Mouse (Mus musculus) urinary bladder, postnatal 14 days (tissue): ENCODE results near the gene Slc39a3.
"Not testable (repeated sequence)": the region's sequence is repeated elsewhere in the genome, so short reads cannot be mapped to it uniquely, and the experiment has no call there.

Experiments
- DNase-seq: peaks from one replicate; pipeline ENCODE4 v3.0.0; 2021; ENCODE audit warnings: low spot score

Gene Slc39a3

DNA sequence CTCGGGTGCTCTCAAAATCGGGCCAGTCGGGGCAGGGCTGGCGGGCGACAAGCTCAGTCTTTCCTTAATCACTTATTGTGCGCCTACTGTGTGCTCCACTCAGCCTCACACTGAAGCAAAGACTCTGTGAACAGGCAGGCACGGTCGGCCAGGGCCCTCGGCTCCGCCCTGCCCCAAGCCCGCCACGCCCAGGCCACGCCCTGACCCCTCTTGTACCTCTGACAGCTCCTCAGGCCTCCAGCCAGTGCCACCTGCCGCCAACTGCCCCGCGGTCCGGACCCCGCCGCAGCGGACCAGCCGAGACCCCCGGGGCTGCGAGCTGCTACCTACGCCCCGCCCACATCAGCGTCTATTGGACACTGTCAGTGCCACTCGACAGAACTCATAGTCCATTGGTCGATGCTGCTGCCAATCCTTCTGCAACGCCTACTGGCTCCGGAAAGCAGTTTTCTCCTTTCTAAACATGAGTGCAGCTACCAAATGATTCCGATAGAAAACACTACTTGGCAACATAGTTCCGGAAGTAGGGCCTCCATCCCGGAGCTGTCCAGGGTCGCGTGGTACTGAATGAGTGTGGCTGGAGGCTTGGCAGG lies at the start of gene Slc39a3:
TSS of gene Slc39a3 (minus strand) at position 439 of the 593 bp plus-strand sequence.
- DNase-seq = peak; percentile 98

DNA sequence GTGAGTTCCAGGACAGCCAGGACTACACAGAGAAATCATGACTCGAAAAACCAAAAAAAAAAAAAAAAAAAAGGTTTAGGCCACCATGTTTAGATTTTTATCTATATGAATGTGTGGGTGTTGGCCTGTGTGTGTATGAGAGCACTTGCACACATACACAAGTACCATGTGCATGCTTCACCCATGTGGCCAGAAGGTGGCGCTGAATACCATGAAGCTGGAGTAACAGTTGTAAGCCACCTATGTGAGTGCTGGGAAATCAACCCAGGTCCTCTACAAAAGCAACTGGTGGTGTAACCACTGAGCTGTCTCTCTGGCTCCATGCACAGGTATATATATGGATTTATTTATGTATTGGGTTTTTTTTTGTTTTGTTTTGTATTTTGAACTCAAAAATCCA lies 49.8 kb upstream of the Slc39a3 start:
- no peak for DNase-seq

DNA sequence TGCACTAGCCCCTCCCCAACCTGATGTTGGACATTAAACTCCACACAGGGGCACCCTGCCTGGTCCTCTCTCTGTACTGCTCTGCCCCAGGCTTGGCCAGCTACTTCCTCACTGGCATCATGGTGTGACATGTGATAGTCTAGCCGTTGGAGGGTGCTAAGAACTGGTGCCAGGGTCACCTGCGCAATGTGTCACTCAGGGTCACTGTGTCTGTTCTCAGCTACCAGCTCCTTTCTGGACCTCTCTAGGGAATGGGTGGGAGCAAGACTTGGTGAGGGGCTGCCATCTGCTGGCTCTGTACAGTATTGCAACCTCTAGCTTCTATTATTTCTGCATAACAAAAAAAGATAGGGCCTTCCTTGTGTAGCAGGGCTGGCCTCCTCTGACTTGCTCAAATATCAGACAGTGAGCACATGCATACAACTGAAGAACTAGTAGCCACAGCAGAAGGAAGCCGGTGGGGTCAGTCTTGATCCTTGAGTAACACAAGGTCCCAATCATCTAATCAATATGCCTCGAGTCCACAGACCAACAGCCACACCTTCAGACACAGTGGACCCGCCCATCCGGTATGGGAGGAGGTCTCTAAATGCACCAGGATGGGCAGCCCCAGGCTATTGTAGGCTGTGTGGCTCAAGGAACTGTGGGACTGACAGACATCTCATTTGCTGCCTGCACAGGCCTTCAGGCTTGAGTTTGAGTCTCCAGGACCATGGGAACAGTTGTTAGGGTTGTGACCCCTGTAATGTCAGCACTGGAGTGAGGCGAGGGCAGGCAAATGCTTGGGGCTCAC lies 45.1 kb upstream of the Slc39a3 start:
- peak; percentile 73 for DNase-seq

DNA sequence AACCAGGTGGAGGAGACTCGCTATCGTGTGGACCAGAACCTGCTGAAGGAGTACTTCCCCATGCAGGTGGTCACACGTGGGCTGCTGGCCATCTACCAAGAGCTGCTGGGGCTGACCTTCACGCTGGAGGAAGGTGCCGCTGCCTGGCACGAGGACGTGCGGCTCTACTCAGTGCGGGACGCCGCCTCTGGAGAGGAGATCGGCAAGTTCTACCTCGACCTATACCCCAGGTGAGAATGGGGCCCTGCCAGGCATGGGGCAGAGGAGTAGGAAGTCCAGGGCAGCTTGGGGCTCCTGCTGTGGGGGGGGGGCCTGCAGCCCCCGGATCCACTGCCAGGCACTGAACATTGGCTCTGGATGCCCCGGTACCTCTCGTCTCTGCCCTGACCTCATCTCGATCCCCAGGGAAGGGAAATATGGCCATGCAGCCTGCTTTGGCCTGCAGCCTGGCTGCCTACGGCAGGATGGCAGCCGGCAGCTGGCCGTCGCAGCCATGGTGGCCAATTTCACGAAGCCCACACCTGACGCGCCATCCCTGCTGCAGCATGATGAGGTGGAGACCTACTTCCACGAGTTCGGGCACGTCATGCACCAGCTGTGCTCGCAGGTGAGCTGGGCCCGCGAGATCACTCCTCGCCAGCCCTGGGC lies 42.9 kb upstream of the Slc39a3 start:
- no peak for DNase-seq

DNA sequence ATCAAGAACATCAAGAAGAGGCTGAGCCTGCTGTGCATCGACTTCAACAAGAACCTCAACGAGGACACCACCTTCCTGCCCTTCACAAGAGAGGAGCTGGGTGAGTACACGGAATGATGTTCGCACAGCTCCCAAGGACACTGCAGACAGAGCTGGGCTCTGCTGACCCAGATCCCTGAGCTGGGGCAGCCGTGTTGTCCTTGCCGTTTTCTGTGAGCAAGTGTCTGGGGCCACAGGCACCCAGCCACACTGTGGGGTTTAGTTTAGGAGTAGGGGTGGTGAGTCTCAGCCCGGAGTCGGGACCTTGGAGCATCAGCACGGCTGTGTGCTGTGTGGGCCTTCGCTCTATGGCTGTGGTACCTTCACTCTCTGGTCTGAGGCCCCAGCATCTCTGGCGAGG lies 40.7 kb upstream of the Slc39a3 start:
- DNase-seq = no peak

DNA sequence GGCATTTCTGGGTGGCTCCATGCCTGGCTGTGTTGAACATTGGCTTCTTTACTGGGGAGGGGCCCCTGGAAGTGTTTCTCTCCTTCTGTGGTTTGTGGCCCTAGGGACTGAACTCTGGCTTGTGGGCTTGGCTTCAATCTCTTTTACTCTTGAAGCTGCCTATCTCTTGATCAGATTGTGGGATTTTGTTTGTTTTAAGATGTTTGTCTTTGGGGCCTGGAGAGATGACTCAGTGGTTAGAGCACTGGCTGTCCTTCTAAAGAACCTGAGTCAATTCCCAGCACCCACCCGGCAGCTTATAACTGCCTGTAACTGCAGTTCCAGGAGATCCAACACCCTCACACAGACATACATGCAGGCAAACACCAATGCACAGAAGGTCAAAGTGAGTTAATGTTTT lies 39.1 kb upstream of the Slc39a3 start:
- no peak for DNase-seq

DNA sequence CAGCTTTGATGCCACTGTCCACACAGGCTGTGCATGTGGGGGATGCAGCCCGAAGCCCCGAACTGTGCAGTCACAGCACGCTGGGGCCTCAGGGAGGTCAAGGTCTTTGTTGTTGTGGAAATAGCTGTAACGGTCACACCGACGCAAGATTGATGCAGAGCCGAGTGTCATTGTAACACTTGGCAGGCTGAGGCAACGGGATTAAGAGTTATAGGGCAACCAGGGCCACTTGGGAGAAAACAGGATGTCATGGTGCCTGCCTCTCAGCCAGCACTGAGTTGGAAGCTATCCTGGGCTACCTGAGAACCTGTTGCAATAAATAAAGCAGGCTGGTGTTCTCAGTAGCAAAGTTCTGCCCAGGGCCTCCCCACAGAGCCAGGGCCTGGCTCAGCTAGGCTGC lies 38.5 kb upstream of the Slc39a3 start:
- DNase-seq = no peak

DNA sequence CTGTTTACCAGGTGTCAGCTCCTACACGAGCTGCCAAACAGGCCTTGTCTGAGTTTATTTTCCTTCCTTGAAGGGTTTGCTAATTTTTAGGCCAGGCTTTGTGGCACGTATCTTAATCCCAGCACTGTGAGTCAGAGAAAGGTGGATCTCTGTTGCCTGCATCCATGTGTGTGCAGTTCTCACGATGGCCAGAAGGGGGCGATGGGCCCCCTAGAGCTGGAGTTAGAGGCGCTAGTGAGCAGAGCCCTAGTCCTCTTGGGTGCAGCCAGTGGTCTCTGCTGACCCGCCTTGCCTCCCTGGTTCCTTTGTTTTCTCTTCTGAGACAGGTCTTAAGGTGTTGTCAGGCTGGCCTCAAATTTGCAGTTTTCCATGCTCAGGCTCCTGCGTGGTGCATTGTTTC lies 36.2 kb upstream of the Slc39a3 start:
- no peak for DNase-seq

DNA sequence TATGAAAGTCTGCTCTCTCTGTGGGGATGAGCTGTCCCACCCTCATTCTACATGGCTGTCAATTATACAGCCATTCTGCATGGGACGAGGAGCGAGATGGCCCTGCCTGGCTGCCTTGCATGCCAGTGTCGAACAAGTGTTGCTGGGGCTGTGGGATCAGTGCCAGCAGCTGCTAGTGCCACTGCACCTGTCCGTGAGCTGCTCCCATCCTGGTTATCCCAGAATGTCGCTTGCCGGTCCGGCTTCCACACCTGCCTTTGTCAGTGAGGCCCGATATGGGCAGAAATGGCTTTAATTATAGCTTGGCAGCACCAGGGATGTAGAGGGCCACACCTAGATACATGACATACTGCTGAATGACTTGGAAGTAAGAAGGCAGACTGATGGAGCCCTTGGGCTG lies 35.1 kb upstream of the Slc39a3 start:
- DNase-seq = no peak

DNA sequence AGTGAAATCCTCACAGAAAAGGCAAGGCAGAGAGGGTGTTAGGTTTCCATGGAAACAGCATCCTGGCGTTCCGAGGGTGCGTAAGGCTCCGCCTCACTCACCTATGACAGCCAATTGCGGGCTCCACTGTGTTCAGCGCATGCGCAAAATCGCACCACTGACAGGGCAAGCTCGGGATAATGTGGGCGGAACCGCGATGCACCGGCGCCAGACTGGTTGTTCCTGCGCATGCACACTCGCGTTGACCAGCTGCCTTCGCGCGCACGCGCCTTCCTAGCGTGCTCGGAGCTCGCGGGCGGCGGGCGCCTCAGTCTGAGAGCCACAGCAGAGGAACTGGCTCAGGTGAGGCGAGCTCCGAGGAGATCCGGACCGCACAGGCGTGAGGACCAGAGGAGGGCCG lies 32.6 kb upstream of the Slc39a3 start, which contains the start of gene Thop1:
TSS of gene Thop1 (plus strand) at position 200 of the 400 bp plus-strand sequence.
- peak; percentile 98 for DNase-seq

DNA sequence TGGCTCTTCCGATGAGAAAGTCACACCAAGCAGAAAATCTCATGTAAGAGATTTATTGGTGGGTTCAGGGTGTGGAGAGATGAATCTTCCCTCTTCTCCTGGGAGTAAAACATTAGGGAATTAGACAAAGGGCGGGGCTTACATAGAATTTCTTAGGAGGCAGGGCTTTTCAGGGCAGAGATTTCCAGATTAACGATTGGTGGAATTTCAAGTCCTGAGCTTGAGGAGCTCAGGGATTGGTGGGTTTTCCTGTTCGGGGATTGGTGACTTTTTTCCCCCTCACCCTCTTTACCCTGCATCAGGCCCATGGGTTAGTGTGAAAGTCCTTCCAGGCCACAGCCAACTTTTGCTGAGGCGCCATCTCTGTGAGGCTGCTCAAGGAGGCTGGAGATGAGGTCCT lies 31.5 kb upstream of the Slc39a3 start:
- no peak for DNase-seq

DNA sequence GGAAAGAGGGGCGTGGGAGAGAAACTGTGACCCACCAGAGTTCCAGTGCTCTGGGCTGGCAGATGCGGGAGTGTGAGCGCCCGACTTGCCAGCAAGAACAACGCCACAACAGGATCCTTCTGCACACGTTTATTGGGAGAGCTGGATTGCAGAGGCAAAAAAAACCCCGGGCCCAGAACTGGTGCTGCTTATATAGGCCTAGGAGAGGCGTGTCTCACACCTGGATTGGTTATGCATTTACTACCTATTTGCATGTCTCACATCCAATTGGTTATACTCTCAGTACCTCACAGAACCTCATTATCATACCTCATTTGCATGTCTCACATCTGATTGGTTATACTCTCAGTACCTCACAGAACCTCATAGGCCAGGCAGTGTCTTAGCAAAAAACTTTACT lies 27.3 kb upstream of the Slc39a3 start:
- not testable (repeated sequence) for DNase-seq

DNA sequence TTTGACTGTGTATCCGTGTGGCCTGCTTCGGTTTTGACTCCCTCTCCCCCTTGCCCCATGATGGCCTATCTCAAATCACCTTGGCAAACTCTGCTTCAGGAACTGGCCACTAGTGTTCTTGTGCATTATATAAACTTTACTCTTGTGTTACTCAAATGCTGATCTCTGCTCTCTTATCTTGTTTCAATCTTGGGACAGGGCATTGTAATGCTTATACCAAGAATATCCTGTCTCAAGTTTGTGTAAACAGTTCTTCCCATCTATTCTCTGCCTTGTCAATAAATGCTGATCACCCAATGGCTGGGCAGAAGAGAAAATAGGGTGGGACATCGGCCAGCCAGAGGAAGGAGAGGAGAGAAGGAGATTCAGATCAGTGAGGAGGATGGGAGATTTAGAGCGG lies 25.5 kb upstream of the Slc39a3 start:
- no peak for DNase-seq

DNA sequence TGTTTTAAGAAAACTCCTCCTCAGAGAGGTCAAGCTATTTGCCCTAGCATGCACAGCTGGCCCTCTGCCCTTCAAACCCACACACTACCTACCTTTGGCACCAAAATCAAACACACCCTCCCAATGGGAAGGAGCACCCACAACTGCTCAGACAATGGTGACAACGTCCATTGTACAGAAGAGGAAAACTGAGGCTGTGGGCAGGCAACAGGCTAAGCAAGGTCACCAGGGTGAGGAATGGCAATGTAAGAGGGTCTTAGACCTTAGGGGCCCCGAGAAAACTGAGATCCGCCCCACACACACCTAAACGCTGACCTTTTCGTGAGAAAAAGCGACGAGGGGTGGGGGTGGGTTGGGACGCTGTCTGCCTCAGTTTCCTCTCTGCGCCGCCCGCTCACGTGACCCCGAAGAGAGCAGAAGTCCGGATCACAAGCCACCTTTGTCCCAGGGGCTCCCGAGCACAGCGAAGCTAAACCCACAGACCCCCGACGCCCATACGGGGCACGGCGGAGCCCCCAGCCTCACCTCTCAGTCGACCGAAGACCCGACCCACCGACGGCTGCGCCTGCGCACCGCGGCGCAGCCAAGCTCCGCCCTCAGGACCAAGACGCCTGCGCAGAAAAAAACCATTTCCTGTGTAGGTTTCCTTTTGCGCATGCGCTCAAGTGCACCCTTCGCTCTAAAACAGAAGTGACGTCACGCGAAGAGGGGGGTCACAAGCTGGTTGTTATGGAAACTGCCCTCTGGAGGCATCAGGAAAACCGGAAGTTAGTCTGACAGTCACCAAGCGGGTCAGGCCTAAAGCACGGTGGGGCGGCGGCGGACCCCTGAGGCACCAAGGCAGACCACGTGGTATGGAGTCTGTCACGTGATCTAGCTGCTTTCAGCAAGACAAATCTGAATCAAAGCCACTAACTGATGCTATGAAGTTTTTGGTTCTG lies 22.6 kb upstream of the Slc39a3 start, which contains the start of gene Sgta:
TSS of gene Sgta (minus strand) at position 579 of the 941 bp plus-strand sequence.
- DNase-seq = peak; percentile 100

DNA sequence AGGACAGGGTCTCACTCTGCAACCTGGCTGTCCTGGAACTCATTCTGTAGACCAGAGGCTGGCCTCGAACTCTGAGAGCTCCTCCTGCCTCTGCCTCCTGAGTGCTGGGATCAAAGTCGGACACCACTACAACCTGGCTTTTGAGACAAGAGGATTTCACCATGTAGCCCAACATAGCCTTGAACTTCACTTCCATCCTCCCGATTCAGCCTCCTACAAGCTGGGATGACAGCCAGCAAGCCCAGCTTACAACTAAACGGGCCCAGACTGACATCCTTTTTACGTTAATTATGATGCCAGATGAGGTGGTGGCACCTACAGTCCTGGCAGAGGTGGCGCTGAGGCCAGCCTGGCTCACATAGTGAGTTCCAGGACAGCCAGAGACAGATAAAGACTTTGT lies 21.7 kb upstream of the Slc39a3 start:
- DNase-seq = no peak

DNA sequence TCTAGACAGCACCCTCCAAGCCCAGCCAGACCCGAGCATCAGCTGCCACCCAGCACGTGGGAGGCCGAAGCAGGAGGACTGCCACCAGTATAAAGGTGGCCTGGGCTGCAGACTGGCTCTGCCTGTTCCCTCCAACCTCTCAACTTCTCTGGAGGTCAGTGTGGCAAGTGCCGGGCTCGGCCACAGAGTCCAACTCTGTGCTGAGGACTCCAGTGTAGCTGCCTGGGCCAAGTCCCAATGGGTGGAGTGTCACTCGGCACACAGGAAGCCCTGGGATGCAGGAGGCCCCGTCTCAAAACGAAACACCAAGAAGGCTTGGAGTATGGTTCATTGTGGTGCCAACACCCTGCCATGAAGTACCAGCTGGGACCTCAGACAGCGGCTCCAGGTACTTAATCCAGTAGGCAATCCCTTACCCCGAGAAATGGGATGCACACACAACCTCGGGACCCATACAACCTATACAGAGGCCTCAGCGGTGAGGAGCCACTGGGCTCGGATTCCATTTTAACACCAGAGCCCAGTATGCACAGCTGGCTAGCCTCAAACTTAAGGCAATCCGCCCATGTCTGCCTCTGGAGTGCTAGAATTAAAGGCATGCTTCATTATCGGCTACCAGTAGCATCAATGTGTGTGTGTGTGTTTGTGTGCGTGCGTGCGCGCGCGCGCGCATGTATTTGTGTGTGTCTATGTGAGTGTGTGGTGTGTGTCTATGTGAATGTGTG lies 20.3 kb upstream of the Slc39a3 start:
- DNase-seq = no peak

DNA sequence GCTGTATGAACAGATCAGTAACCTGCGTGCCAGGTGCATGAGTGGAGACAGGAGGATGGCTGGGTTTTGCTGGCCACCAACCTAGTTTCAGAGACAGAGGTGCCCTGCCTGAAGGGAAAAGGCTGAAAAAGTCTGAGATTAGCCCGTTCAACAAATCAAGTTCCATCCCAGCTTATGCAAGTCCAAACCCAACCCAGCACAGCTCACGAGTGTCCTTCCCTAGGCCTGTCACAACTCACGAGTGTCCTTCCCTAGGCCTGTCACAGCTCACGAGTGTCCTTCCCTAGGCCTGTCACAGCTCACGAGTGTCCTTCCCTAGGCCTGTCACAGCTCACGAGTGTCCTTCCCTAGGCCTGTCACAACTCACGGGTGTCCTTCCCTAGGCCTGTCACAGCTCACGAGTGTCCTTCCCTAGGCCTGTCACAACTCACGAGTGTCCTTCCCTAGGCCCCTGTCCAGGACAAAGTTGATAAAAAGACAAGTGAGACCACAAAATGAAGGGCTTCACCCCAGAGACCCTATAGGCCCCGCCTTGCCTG lies 18.6 kb upstream of the Slc39a3 start:
- DNase-seq = not testable (repeated sequence)

DNA sequence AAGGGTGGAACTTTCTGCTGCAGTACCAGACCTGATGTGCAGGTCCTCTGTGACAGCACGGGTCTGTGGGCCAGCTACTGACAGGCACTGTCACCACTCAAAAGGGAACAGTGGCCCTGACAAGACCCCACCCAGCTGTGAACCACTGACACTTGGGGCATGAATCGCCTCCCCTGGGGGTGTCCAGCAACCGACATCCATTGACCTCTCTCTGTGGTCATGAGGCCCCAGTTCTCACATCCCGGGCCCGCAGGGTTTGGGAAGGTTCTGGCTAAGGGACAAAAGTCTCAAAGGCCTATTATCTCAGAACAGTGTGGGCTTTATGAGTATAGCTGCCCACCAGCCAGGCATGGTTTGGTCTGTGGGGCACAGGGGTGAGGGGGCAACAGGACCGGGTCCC lies 17.9 kb upstream of the Slc39a3 start:
- no peak for DNase-seq

DNA sequence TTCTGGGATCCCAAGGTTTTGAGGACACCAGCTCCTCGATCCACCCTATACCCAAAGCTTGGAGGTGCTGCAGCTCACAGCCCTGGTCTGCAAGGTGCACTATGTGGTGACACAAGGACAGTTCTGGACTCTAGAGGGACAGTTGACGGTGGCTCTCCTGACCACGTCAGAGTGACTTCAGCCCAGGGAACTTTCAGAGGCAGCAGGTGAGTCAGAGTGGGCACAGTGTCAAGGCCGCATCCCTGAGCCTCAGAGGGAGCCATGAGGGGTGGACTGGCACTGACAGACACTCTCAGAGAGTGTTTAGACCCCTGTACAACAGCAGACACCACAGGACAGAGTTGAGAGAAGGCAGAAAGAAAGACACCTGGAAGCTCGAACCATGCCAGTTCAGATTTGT lies 15.4 kb upstream of the Slc39a3 start:
- no peak for DNase-seq

DNA sequence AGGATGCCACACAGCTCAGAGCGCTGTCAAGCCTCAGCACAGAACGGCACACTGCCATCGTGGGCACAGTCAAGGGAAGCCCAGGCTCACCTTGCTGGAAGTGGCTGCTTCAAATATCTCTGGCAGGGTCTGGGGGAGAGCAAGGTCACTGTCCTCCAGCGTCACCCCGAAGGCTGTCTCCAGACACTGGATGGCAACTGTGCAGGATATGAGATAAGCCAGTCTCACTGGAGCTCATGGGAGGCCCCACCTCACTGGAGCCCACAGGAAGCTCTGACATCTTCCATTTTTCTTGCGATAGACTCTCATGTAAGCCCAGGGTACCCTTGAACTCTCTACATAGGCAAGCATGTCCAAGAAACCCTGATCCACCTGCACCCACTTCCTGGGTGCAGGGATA lies 13.9 kb upstream of the Slc39a3 start:
- DNase-seq = no peak

DNA sequence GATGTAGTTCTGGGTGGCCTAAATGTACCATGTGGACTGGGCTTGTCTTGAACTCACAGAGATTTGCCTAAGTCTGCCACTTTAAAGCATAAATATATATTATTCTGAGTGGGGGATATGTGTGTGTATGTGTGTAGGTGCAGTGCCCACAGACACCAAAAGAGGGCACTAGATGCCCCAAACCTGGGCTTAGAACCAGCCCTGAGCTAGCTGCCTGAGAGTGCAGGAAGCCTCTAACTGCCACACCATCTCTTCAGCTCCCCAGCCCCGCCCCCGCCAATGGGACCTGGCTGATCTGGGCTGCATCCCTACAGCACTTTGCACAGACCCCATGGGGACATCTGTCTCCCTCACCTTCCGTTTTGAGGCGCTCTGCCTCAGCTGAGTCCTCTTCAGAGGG lies 13.4 kb upstream of the Slc39a3 start:
- DNase-seq = no peak
